Mouse (Mus musculus): ENCODE measurements around the gene D10Jhu81e. TPM values are rescaled to one million over a fixed set of nuclear protein-coding genes. Genes with fewer than 3 reads are reported as not detected.

Gene D10Jhu81e
- polyA plus RNA-seq, 1 experiment from 2014 or later: 34.7 TPM

GRCm38 (mm10) chr10:78161096-78161495 is 8.5 kb downstream of the D10Jhu81e start:
- Histone ChIP-seq H3K9me3 (no peaks in the 10 kb centered on the region), H3K27ac (no peak overlapping the region), H3K4me2 (replicated peaks) (no peak overlapping the region), H3K27me3 (no peaks in the 10 kb centered on the region), H3K9ac (no peak overlapping the region), H3K4me3 (no peak overlapping the region), H3K36me3 (peaks cover 57% of the 10 kb centered on the region), H3K4me1 (peaks cover 9% of the 10 kb centered on the region)
- no peak for ATAC-seq (ENCODE audit: low FRiP score, low read depth)
- WGBS: 84% methylated on average over 8 of the region's 8 CpGs

DNA sequence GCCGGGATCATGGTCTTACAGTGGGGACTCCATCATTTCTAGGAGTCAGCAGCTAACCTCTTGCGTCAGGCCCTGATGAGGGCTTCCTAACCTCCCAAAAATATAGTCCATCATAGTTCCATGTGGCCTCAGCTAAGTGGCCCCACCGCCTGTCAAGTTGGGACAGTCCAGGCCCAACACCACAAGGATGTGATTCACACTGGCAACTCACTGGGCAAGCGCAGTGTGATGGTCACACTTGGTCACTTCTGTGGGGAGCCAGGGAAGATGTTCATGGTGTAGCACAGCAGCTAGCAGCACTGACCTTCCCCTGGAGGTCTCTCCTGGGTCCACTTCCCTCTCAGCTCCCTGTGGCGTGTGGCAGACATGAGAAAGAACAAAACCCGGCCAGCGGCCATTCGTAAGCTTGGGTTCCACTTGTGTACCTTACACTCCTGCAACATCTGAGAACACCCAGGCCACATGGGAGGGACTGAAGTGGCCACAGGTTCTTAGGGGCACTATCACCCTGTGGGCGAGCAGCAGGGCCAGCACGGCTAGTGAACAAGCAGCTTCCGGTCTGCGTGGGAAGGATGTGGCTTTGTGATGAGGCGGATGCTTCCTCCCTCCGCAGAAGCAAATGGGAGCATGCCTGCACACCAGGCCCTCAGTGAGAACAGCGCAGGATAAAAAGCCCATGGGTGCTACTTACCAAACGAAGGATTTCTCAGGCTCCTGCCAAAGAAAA is 9.1 kb downstream of the D10Jhu81e start:
- Histone ChIP-seq H3K4me2 (replicated peaks) (no peak overlapping the region), H3K4me3 (no peak overlapping the region), H3K27me3 (no peaks in the 10 kb centered on the region), H3K9me3 (no peaks in the 10 kb centered on the region), H3K36me3 (peaks cover 51% of the 10 kb centered on the region), H3K4me1 (peaks cover 9% of the 10 kb centered on the region), H3K27ac (no peak overlapping the region), H3K9ac (no peak overlapping the region)
- 87% methylated on average over 16 of the region's 16 CpGs for WGBS
- ATAC-seq (ENCODE audit: low FRiP score, low read depth): no peak

- Histone ChIP-seq H3K36me3 (peaks cover 45% of the 10 kb centered on the region), H3K4me1 (peaks cover 9% of the 10 kb centered on the region), H3K27me3 (no peaks in the 10 kb centered on the region), H3K4me2 (replicated peaks) (peak overlapping the region; percentile 58), H3K4me3 (peak overlapping the region; percentile 26; the same call in 1 of the 2 replicates), H3K9me3 (no peaks in the 10 kb centered on the region), H3K9ac (peak overlapping the region; percentile 43; the same call in 1 of the 2 replicates), H3K27ac (no peak overlapping the region)
- ATAC-seq (ENCODE audit: low FRiP score, low read depth): peak; percentile 77
- WGBS: 3% methylated on average over 7 of the region's 7 CpGs
Measured at GRCm38 (mm10) chr10:78159906-78160305, 9.7 kb downstream of the D10Jhu81e start.

GRCm38 (mm10) chr10:78159252-78159878 is 10.2 kb downstream of the D10Jhu81e start:
- WGBS: 14% methylated on average over 17 of the region's 17 CpGs
- Histone ChIP-seq H3K9ac (peak overlapping the region; percentile 43; the same call in 1 of the 2 replicates), H3K4me2 (replicated peaks) (peak overlapping the region; percentile 58), H3K4me3 (peak overlapping the region; percentile 26), H3K36me3 (peaks cover 40% of the 10 kb centered on the region), H3K27me3 (no peaks in the 10 kb centered on the region), H3K9me3 (no peaks in the 10 kb centered on the region), H3K4me1 (peaks cover 9% of the 10 kb centered on the region), H3K27ac (no peak overlapping the region)
- ATAC-seq (ENCODE audit: low FRiP score, low read depth): 0 out of 2 replicates have a peak, but pooled peaks have one; percentile 6

- H3K27ac ChIP-seq: no peak overlapping the region
- H3K4me1 ChIP-seq: peaks cover 9% of the 10 kb centered on the region
- H3K4me2 ChIP-seq (replicated peaks): no peak overlapping the region
- H3K36me3 ChIP-seq: peaks cover 27% of the 10 kb centered on the region
- H3K9ac ChIP-seq: no peak overlapping the region
- H3K9me3 ChIP-seq: no peaks in the 10 kb centered on the region
- H3K4me3 ChIP-seq: no peak overlapping the region
- WGBS: 90% methylated on average over 15 of the region's 15 CpGs
- no peaks in the 10 kb centered on the region for H3K27me3 ChIP-seq
- ATAC-seq (ENCODE audit: low FRiP score, low read depth): no peak
Measured at GRCm38 (mm10) chr10:78158041-78158440, 11.5 kb downstream of the D10Jhu81e start.

DNA sequence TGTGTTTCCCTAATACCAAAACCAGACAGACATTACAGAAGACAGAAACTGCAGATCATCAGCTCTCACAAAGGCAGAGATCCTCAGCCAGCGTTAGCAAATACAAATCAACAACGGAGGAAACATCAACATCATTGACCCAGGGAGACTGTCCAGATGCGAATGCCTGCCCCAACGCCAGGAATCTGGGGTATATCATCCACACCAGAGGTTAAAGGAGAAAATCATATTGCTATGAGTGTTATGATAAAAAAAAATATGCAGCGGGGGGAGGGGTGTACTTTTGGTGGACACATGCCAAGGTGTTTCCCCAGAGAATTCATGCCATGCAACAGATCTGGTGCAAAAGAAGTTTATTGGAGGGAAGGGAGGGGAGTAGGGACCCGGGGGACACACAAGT is 12.7 kb downstream of the D10Jhu81e start:
- WGBS: 80% methylated on average over 6 of the region's 6 CpGs
- no peak overlapping the region for H3K9ac ChIP-seq

DNA sequence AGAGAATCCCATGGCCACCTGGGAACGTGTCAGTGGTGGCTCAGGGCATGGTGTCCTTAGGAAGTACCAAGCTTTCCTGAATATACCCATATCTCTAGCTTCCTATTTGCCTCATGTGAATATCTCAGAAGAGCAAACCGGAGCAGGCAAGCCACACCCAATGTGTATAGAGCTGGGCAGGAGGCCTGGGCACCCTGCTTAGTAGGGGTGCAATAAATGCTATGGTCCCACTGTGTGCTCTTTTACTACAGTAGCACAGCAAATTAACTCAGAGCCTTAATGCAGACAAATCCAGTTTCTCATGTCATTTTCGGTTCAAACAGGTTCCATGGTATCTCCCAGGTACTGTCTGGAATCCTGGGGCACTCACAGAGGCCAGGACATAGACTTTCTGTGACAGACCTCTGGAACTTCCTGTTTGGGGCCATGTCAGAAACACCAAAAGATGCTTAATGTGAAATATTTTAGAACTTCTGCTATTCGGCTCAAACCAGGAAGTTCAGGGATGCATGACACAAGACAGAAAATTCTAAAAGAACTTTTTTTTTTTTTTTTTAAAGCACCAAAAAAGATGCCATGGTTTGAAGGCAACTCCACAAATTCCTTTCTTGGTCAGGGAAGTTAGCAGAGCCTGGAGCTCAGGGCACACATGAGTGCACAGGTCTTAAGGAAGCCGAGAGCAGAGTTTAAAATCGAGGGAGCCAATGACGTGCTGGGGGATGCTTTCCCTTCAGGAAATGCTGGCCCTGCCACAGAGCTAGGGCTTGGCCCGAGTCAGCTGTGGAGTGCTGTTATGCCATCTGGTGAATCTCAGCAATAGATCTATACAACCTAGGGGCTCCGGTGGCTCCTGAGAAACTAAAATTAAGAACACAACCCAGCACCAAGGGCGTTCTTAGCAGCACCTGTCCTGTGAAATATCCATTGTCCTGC is 20.5 kb downstream of the D10Jhu81e start:
- no peak overlapping the region for H3K9ac ChIP-seq
- no peaks in the 10 kb centered on the region for H3K9me3 ChIP-seq
- 62% methylated on average over 10 of the region's 10 CpGs for whole genome bisulfite sequencing
- no peak overlapping the region for H3K4me3 ChIP-seq
- no peaks in the 10 kb centered on the region for H3K27me3 ChIP-seq
- no peak overlapping the region for H3K27ac ChIP-seq
- no peak for ATAC-seq (ENCODE audit: low FRiP score, low read depth)
- no peak overlapping the region for H3K4me2 ChIP-seq (replicated peaks)
- H3K36me3 ChIP-seq: no peaks in the 10 kb centered on the region
- H3K4me1 ChIP-seq: no peaks in the 10 kb centered on the region

More for the DNA sequence above, 12.7 kb downstream of the D10Jhu81e start:
- H3K27ac ChIP-seq: no peak overlapping the region
- no peak overlapping the region for H3K4me2 ChIP-seq (replicated peaks)
- peaks cover 15% of the 10 kb centered on the region for H3K36me3 ChIP-seq
- H3K27me3 ChIP-seq: no peaks in the 10 kb centered on the region
- no peaks in the 10 kb centered on the region for H3K9me3 ChIP-seq
- no peak overlapping the region for H3K4me3 ChIP-seq
- no peak for ATAC-seq (ENCODE audit: low FRiP score, low read depth)
- H3K4me1 ChIP-seq: peaks cover 9% of the 10 kb centered on the region

DNA sequence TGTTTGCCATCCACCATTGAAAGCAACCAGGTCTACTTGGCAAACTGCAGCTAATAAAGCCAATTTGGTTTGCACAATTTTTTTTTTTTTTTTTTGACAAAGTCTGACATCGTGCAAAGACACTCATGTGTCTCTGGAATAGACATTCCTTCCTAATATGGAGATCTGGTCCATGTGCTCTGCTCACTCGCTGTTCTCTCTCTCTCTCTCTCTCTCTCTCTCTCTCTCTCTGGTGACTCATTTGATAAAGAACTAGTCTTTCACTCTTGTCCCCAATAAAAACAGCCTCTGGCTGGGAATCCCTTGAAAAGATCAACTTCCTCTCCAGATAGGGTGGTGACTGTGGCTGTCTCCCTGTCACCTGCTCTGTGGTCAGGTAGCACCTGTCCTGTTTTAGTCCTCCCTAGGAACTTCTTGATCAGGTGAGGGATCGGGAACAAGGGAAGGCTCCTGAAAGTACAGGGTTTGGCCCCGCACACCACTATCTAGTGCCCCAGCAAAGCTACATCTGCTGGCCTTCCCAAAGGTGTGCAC is 21.6 kb downstream of the D10Jhu81e start:
- Histone ChIP-seq H3K9ac (no peak overlapping the region), H3K4me1 (no peaks in the 10 kb centered on the region), H3K4me3 (no peak overlapping the region), H3K36me3 (no peaks in the 10 kb centered on the region), H3K27me3 (no peaks in the 10 kb centered on the region), H3K4me2 (replicated peaks) (no peak overlapping the region), H3K27ac (no peak overlapping the region), H3K9me3 (no peaks in the 10 kb centered on the region)
- no peak for ATAC-seq (ENCODE audit: low FRiP score, low read depth)
- WGBS: 80% methylated on average over 4 of the region's 4 CpGs

DNA sequence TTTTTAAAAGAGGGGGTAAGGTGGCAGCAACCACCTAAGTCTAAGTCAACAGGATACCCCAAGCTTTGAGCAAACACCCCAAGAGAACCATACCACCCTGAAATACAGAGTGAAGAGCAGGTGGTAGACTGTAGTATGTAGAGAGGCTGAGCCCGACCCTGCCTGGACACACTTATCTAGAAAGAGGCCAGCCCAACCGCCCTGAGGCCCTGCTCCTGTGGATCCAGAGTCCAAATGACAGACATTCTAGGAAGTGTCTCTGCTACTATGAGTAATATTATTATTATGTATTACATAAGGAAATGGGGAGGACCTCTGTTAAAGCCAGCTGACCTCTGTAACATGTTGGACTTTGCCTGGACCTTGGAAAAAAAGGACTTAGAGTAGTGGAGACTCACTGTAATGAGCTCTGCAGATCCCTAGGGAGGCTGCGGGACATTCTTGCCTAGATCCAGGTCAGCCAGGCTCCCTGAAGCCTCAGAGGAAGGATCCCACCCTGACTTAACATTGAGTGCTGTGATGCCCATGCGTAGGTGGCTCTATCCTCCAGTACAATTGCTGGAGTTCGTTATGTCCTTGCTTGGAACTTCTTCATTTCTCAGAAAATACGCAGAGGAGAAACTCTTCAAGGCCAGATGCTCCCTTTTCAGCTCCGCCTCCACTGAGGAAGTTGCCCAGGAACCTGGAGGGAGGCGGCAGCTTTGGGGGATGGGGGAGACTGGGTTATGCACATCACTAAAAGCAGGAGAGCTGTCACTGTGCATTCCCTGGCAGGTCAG is 25.7 kb downstream of the D10Jhu81e start:
- WGBS: 44% methylated on average over 8 of the region's 8 CpGs
- H3K4me2 ChIP-seq (replicated peaks): no peak overlapping the region
- no peak overlapping the region for H3K27ac ChIP-seq
- H3K27me3 ChIP-seq: no peaks in the 10 kb centered on the region
- peaks cover 5% of the 10 kb centered on the region for H3K4me1 ChIP-seq
- H3K9me3 ChIP-seq: no peaks in the 10 kb centered on the region
- no peak overlapping the region for H3K4me3 ChIP-seq
- no peaks in the 10 kb centered on the region for H3K36me3 ChIP-seq
- H3K9ac ChIP-seq: no peak overlapping the region
- ATAC-seq (ENCODE audit: low FRiP score, low read depth): no peak

DNA sequence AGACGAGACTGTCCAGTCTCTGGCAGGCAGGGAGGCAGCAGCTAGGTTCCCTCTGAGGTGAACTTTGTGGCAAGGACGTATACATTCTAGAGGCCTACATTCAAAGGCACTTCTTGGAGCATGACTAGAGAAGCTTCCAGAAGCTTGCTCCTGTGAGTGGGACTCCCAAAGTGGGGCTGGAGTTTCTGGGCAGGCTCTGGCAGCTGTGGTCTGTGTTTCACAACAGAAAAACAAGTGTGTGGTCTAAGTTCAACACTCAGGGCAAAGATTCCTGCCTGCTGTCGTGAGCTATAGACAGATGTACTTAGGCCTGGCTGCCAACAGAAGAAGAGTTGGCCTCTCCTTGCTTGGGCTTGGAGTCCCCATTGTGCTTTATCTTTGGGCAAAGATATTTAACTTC is 28.7 kb downstream of the D10Jhu81e start:
- H3K4me3 ChIP-seq: no peak overlapping the region
- H3K27me3 ChIP-seq: no peaks in the 10 kb centered on the region
- H3K27ac ChIP-seq: no peak overlapping the region
- H3K4me1 ChIP-seq: peaks cover 12% of the 10 kb centered on the region
- 82% methylated on average over 3 of the region's 3 CpGs for WGBS
- H3K36me3 ChIP-seq: no peaks in the 10 kb centered on the region
- H3K9me3 ChIP-seq: no peaks in the 10 kb centered on the region
- ATAC-seq (ENCODE audit: low FRiP score, low read depth): no peak
- no peak overlapping the region for H3K4me2 ChIP-seq (replicated peaks)
- H3K9ac ChIP-seq: no peak overlapping the region

DNA sequence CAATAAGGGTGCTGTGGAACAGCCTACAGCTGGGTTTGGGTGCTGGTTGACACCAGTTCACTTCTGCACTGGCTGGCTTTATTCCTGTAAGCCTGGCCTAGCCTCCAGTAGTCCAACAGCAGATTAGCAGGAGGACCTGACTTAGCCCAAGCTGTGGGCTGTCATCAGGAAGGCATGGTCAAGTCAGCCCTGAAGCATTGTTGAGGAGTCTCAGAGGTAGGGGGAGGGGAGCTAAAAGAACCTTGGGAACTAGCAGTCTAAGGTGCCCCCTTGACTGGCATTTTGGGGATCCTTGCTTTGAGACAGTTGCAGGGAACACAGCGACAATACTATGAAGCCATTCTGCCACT is 29.4 kb downstream of the D10Jhu81e start:
- H3K27ac ChIP-seq: no peak overlapping the region
- H3K4me2 ChIP-seq (replicated peaks): no peak overlapping the region
- no peak for ATAC-seq (ENCODE audit: low FRiP score, low read depth)
- H3K36me3 ChIP-seq: no peaks in the 10 kb centered on the region
- no peaks in the 10 kb centered on the region for H3K27me3 ChIP-seq
- no peak overlapping the region for H3K4me3 ChIP-seq
- 100% methylated on average over 1 of the region's 1 CpGs for WGBS
- no peak overlapping the region for H3K9ac ChIP-seq
- H3K4me1 ChIP-seq: peaks cover 18% of the 10 kb centered on the region
- H3K9me3 ChIP-seq: no peaks in the 10 kb centered on the region

Measured in limb, embryonic 13.5 days (tissue).